Mouse (Mus musculus): ENCODE measurements at regions not wholly inside any gene's neighbourhood (a gene's known extent, or its start where the extent isn't known, plus 50 kb on each side); places are given as distances from the start of the nearest gene placed in this dataset.

- DNase-seq (ENCODE audit: low spot score) = no peak
- intact Hi-C loops (cut with DNase I) = no loop called here
Observed at GRCm38 (mm10) chr2:61123046-61123806, 160.2 kb upstream of the Rbms1 start.

GRCm38 (mm10) chr2:61121281-61121680 lies 158.3 kb upstream of the Rbms1 start:
- no peak for DNase-seq (ENCODE audit: low spot score)
- intact Hi-C loops (cut with DNase I) = no loop called here

GRCm38 (mm10) chr2:61114620-61115019 lies 151.6 kb upstream of the Rbms1 start:
- no peak for DNase-seq (ENCODE audit: low spot score)
- intact Hi-C loops (cut with DNase I) = no loop called here

GRCm38 (mm10) chr2:61113916-61114315 lies 150.9 kb upstream of the Rbms1 start:
- intact Hi-C loops (cut with DNase I) = no loop called here
- DNase-seq (ENCODE audit: low spot score) = no peak

- intact Hi-C loops (cut with DNase I) = no loop called here
- DNase-seq (ENCODE audit: low spot score) = no peak
Observed at GRCm38 (mm10) chr2:61110591-61110990, 147.6 kb upstream of the Rbms1 start.

- intact Hi-C loops (cut with DNase I) = no loop called here
- DNase-seq (ENCODE audit: low spot score) = no peak
Observed at GRCm38 (mm10) chr2:61109564-61109963, 146.6 kb upstream of the Rbms1 start.

- DNase-seq (ENCODE audit: low spot score) = no peak
- intact Hi-C loops (cut with DNase I) = no loop called here
Observed at GRCm38 (mm10) chr2:61105169-61105568, 142.2 kb upstream of the Rbms1 start.

- intact Hi-C loops (cut with DNase I) = no loop called here
- no peak for DNase-seq (ENCODE audit: low spot score)
Observed at GRCm38 (mm10) chr2:61100854-61101253, 137.9 kb upstream of the Rbms1 start.

- intact Hi-C loops (cut with DNase I) = no loop called here
- DNase-seq (ENCODE audit: low spot score) = no peak
Observed at GRCm38 (mm10) chr2:61088501-61088900, 125.5 kb upstream of the Rbms1 start.

- no peak for DNase-seq (ENCODE audit: low spot score)
- intact Hi-C loops (cut with DNase I) = no loop called here
Observed at GRCm38 (mm10) chr2:61084835-61085234, 121.8 kb upstream of the Rbms1 start.

- no peak for DNase-seq (ENCODE audit: low spot score)
- intact Hi-C loops (cut with DNase I) = no loop called here
Observed at GRCm38 (mm10) chr2:61083100-61083499, 120.1 kb upstream of the Rbms1 start.

- intact Hi-C loops (cut with DNase I) = no loop called here
- DNase-seq (ENCODE audit: low spot score) = no peak
Observed at GRCm38 (mm10) chr2:61082640-61083039, 119.6 kb upstream of the Rbms1 start.

GRCm38 (mm10) chr2:61080006-61080405 lies 117.0 kb upstream of the Rbms1 start:
- intact Hi-C loops (cut with DNase I) = no loop called here
- no peak for DNase-seq (ENCODE audit: low spot score)

GRCm38 (mm10) chr2:61071025-61071424 lies 108.0 kb upstream of the Rbms1 start:
- intact Hi-C loops (cut with DNase I) = no loop called here
- DNase-seq (ENCODE audit: low spot score) = no peak

GRCm38 (mm10) chr2:61067877-61068276 lies 104.9 kb upstream of the Rbms1 start:
- DNase-seq (ENCODE audit: low spot score) = no peak
- intact Hi-C loops (cut with DNase I) = no loop called here

GRCm38 (mm10) chr2:61062125-61062524 lies 99.1 kb upstream of the Rbms1 start:
- DNase-seq (ENCODE audit: low spot score) = peak; percentile 41
- intact Hi-C loops (cut with DNase I) = no loop called here

- intact Hi-C loops (cut with DNase I) = no loop called here
- no peak for DNase-seq (ENCODE audit: low spot score)
Observed at GRCm38 (mm10) chr2:61060906-61061305, 97.9 kb upstream of the Rbms1 start.

- DNase-seq (ENCODE audit: low spot score) = no peak
- intact Hi-C loops (cut with DNase I) = no loop called here
Observed at GRCm38 (mm10) chr2:61058545-61059235, 95.7 kb upstream of the Rbms1 start.

GRCm38 (mm10) chr2:61052296-61052695 lies 89.3 kb upstream of the Rbms1 start:
- intact Hi-C loops (cut with DNase I) = no loop called here
- DNase-seq (ENCODE audit: low spot score) = no peak

GRCm38 (mm10) chr2:61051808-61052207 lies 88.8 kb upstream of the Rbms1 start:
- no peak for DNase-seq (ENCODE audit: low spot score)
- intact Hi-C loops (cut with DNase I) = no loop called here

- no peak for DNase-seq (ENCODE audit: low spot score)
- intact Hi-C loops (cut with DNase I) = no loop called here
Observed at GRCm38 (mm10) chr2:61046111-61046767, 83.2 kb upstream of the Rbms1 start.
